Mouse (Mus musculus) CH12.LX (cell line): ENCODE data around the gene Mutyh. TPM values are rescaled to one million over a fixed set of nuclear protein-coding genes. Genes with fewer than 3 reads are reported as not detected.
A peak's percentile ranks its signal among the peaks of the same experiment; 100 is the strongest.

ENCODE experiments used
- DNase-seq: peaks from one replicate; pipeline ENCODE4 v3.0.0-alpha.2; 2013; ENCODE audit errors: extremely low read depth
- H3K27ac ChIP-seq: 2 replicates; pipeline ENCODE4 v1.5.1; 2012; ENCODE audit warnings: low read depth, mild to moderate bottlenecking, control low read depth, moderate library complexity; ENCODE audit not compliant: insufficient read depth
- H3K27me3 ChIP-seq: replicated peaks from 2 replicates; pipeline ENCODE3; 2012; ENCODE audit warnings: inconsistent platforms
- H3K36me3 ChIP-seq, 2 experiments: replicated peaks in 1 of 2; 2 replicates each; pipeline versions ENCODE3 to v1.6.1; 2012; ENCODE audit warnings: inconsistent platforms in 1 of 2, low read length in 1 of 2, mild to moderate bottlenecking in 1 of 2, mixed read lengths in 1 of 2, moderate library complexity in 1 of 2; ENCODE audit not compliant: control insufficient read depth in 1 of 2, insufficient read depth in 1 of 2
- H3K4me1 ChIP-seq, 2 experiments: 2 replicates each; pipeline ENCODE4 v1.6.1; 2012; ENCODE audit warnings: inconsistent platforms in 1 of 2, moderate library complexity in 1 of 2; ENCODE audit not compliant: insufficient read depth in 2 of 2, control insufficient read depth in 1 of 2
- H3K4me2 ChIP-seq: 2 replicates; pipeline ENCODE4 v1.6.1; 2012; ENCODE audit warnings: low read depth, mild to moderate bottlenecking, control low read depth; ENCODE audit not compliant: poor library complexity, insufficient read depth, severe bottlenecking
- H3K4me3 ChIP-seq, 3 experiments: fragments of 150-350 bp in 1 of 3; sonication (generic) in 1 of 3; replicated peaks in 1 of 3; 2 replicates each; pipeline versions ENCODE3 to v1.5.1; 2011 to 2012; ENCODE audit warnings: low read depth in 2 of 3, low read length in 2 of 3, mild to moderate bottlenecking in 2 of 3, moderate library complexity in 2 of 3, control low read depth in 1 of 3, improper control_type of control experiment in 1 of 3, inconsistent platforms in 1 of 3, mixed read lengths in 1 of 3; ENCODE audit not compliant: poor library complexity in 1 of 3
- H3K79me2 ChIP-seq: replicated peaks from 2 replicates; pipeline ENCODE4 v1.6.1; 2012; ENCODE audit warnings: mild to moderate bottlenecking, moderate library complexity; ENCODE audit not compliant: control insufficient read depth, poor library complexity, insufficient read depth, severe bottlenecking; ENCODE audit errors: extremely low read depth
- H3K9ac ChIP-seq: 2 replicates; pipeline ENCODE4 v1.6.1; 2012; ENCODE audit warnings: low read depth, mild to moderate bottlenecking, control low read depth, moderate library complexity; ENCODE audit not compliant: insufficient read depth
- H3K9me3 ChIP-seq: replicated peaks from 2 replicates; pipeline ENCODE3; 2012; ENCODE audit warnings: low read length, inconsistent platforms, mixed read lengths
- CHD1 ChIP-seq: IDR thresholded peaks from 2 replicates; pipeline ENCODE4 v1.6.1; 2012; ENCODE audit warnings: low read depth, low read length, improper control_type of control experiment, inconsistent platforms
- CTCF ChIP-seq, 2 experiments: IDR thresholded peaks in 1 of 2; conservative IDR thresholded peaks in 1 of 2; 2 replicates each; pipeline ENCODE4 v1.5.1; 2011 to 2012; ENCODE audit warnings: low read depth in 2 of 2, low read length in 2 of 2, improper control_type of control experiment in 1 of 2, inconsistent platforms in 1 of 2, mild to moderate bottlenecking in 1 of 2, moderate library complexity in 1 of 2
- E2F4 ChIP-seq: IDR thresholded peaks from 2 replicates; pipeline ENCODE4 v1.6.1; 2011; ENCODE audit warnings: low read depth, low read length, improper control_type of control experiment; ENCODE audit not compliant: insufficient replicate concordance
- ELF1 ChIP-seq: IDR thresholded peaks from 2 replicates; pipeline ENCODE4 v1.6.1; 2014; ENCODE audit warnings: low read depth, mild to moderate bottlenecking, inconsistent platforms, low read length, improper control_type of control experiment
- EP300 ChIP-seq: IDR thresholded peaks from 2 replicates; pipeline ENCODE4 v1.6.1; 2011; ENCODE audit warnings: low read length, improper control_type of control experiment
- GABPA ChIP-seq: IDR thresholded peaks from 2 replicates; pipeline ENCODE4 v1.6.1; 2012; ENCODE audit warnings: low read depth, low read length, improper control_type of control experiment, inconsistent platforms; ENCODE audit not compliant: insufficient replicate concordance
- HCFC1 ChIP-seq: IDR thresholded peaks from 2 replicates; pipeline ENCODE4 v1.6.1; 2012; ENCODE audit warnings: low read depth, mild to moderate bottlenecking, inconsistent platforms, low read length, improper control_type of control experiment
- IRF4 ChIP-seq: IDR thresholded peaks from 2 replicates; pipeline ENCODE4 v1.6.1; 2014; ENCODE audit warnings: low read depth, mild to moderate bottlenecking, inconsistent platforms, low read length, improper control_type of control experiment
- JUN ChIP-seq: IDR thresholded peaks from 2 replicates; pipeline ENCODE4 v1.6.1; 2011; ENCODE audit warnings: low read depth, mild to moderate bottlenecking, low read length, improper control_type of control experiment, moderate library complexity; ENCODE audit not compliant: insufficient read depth
- JUND ChIP-seq: conservative IDR thresholded peaks from 2 replicates; pipeline ENCODE4 v1.6.1; 2011; ENCODE audit warnings: low read depth, low read length, improper control_type of control experiment
- KAT2A ChIP-seq: IDR thresholded peaks from 2 replicates; pipeline ENCODE4 v1.6.1; 2012; ENCODE audit warnings: low read length, improper control_type of control experiment, inconsistent platforms; ENCODE audit not compliant: insufficient replicate concordance
- MAX ChIP-seq: IDR thresholded peaks from 2 replicates; pipeline ENCODE4 v1.6.1; 2011; ENCODE audit warnings: low read length, improper control_type of control experiment
- MEF2A ChIP-seq: IDR thresholded peaks from 2 replicates; pipeline ENCODE4 v1.6.1; 2014; ENCODE audit warnings: low read depth, mild to moderate bottlenecking, inconsistent platforms, low read length, improper control_type of control experiment, borderline replicate concordance
- PAX5 ChIP-seq: IDR thresholded peaks from 2 replicates; pipeline ENCODE4 v1.6.1; 2012; ENCODE audit warnings: low read length, inconsistent platforms, mixed read lengths
- RAD21 ChIP-seq: IDR thresholded peaks from 2 replicates; pipeline ENCODE4 v1.6.1; 2011; ENCODE audit warnings: low read depth, mild to moderate bottlenecking, low read length, improper control_type of control experiment, moderate library complexity
- SIN3A ChIP-seq: IDR thresholded peaks from 2 replicates; pipeline ENCODE4 v1.6.1; 2012; ENCODE audit warnings: low read length, improper control_type of control experiment, inconsistent platforms
- TBP ChIP-seq: conservative IDR thresholded peaks from 2 replicates; pipeline ENCODE4 v1.6.1; 2011; ENCODE audit warnings: low read depth, low read length, improper control_type of control experiment
- TCF12 ChIP-seq: IDR thresholded peaks from 2 replicates; pipeline ENCODE4 v1.6.1; 2014; ENCODE audit warnings: low read depth, mild to moderate bottlenecking, inconsistent platforms, low read length, improper control_type of control experiment
- UBTF ChIP-seq: IDR thresholded peaks from 2 replicates; pipeline ENCODE4 v1.6.1; 2012; ENCODE audit warnings: low read depth, mild to moderate bottlenecking, inconsistent platforms, low read length, improper control_type of control experiment, moderate library complexity
- USF2 ChIP-seq: conservative IDR thresholded peaks from 2 replicates; pipeline ENCODE4 v1.6.1; 2011; ENCODE audit warnings: low read depth, low read length, improper control_type of control experiment
- ZC3H11A ChIP-seq: IDR thresholded peaks from 2 replicates; pipeline ENCODE4 v1.6.1; 2012; ENCODE audit warnings: low read depth, mild to moderate bottlenecking, inconsistent platforms, low read length, improper control_type of control experiment
- ZKSCAN1 ChIP-seq: IDR thresholded peaks from 2 replicates; pipeline ENCODE4 v1.6.1; 2012; ENCODE audit warnings: low read depth, inconsistent platforms, low read length, improper control_type of control experiment, borderline replicate concordance
- ZNF384 ChIP-seq: IDR thresholded peaks from 2 replicates; pipeline ENCODE4 v1.6.1; 2012; ENCODE audit warnings: low read depth, low read length, improper control_type of control experiment, inconsistent platforms
- dilution Hi-C: fragments of 300-500 bp; cut with MboI; formaldehyde crosslinking; loops from 2 replicates; pipeline ENCODE4 v1.14.3; 2020; ENCODE audit warnings: low sequenced_read_pairs; ENCODE audit not compliant: extremely low pct_unique_long_range_greater_than_20kb, extremely low pct_ligation_motif_present
- in situ Hi-C: fragments of 300-500 bp; cut with MboI; formaldehyde crosslinking; loops from 3 replicates; pipeline ENCODE4 v1.14.3; 2019; ENCODE audit warnings: low sequenced_read_pairs, low pct_ligation_motif_present, low pct_unique_long_range_greater_than_20kb, mixed read lengths
- polyA plus RNA-seq: library from polyadenylated mRNA; unstranded; fragments of >175 nt; gene quantifications from 2 replicates; pipeline ENCODE4 v1.2.1, GENCODE M21; 2012; ENCODE audit warnings: low read depth; ENCODE audit not compliant: insufficient read length
- total RNA-seq, 2 experiments: library from RNA; depleted of rRNA; stranded (reverse); fragments of 300-350 nt in 1 of 2; fragments of >200 nt in 1 of 2; gene quantifications; 2 replicates each; pipeline ENCODE4 v1.2.3; 2012 to 2014

The Mutyh gene
- total and polyA plus RNA-seq, 3 experiments: 12.1 to 13.1 (median 12.5) TPM

- H3K4me3 ChIP-seq: no peak overlapping the region
- dilution Hi-C loops: no loop called here
- H3K36me3 ChIP-seq: no peaks in the 10 kb centered on the region
- in situ Hi-C loops: no loop called here
- no peaks in the 10 kb centered on the region for H3K9me3 ChIP-seq
- no peak overlapping the region for H3K9ac ChIP-seq
- no peaks in the 10 kb centered on the region for H3K4me1 ChIP-seq
- no peak for DNase-seq
- H3K27me3 ChIP-seq: no peaks in the 10 kb centered on the region
- no peak overlapping the region for H3K27ac ChIP-seq
- TF ChIP-seq E2F4 (no peak), ELF1 (no peak), JUN (no peak), CTCF (conservative IDR thresholded peaks at IDR 0.05 in 1 of 2, IDR thresholded peaks at IDR 0.05 in 1 of 2; ENCODE audit: low read depth in 2 of 2, low read length in 2 of 2) (no peak), MAX (no peak), USF2 (no peak), RAD21 (no peak), PAX5 (no peak), TBP (no peak), JUND (no peak), SIN3A (no peak), MEF2A (no peak), CHD1 (no peak), TCF12 (no peak), ZC3H11A (no peak), ZNF384 (no peak), HCFC1 (no peak), ZKSCAN1 (no peak), IRF4 (no peak), KAT2A (no peak)
- H3K79me2 ChIP-seq: no peaks in the 10 kb centered on the region
- no peak overlapping the region for H3K4me2 ChIP-seq
These were observed 38.5 kb upstream of the Mutyh start for GRCm38 (mm10) chr4:116769060-116769459.

DNA sequence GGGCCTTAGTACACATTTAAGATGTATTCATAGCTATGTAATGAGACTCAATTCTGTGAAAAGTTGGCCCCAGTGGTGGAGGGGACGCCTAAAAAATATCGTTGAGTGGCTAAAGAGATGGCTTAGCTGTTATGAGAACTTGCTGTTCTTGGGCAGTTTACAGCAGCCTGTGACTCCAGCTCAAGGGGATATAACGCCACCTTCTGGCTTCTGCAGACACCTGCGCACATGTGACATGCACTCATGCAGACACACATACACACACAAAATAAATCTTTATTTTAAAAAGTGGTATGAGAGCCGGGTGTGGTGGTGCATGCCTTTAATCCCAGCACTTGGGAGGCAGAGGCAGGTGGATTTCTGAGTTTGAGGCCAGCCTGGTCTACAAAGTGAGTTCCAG lies 31.1 kb upstream of the Mutyh start:
- Histone ChIP-seq H3K36me3 (no peaks in the 10 kb centered on the region), H3K4me1 (peaks cover 0 to 15% of the 10 kb centered on the region in 2 experiments; a peak in 2 of 4 replicates), H3K9me3 (no peaks in the 10 kb centered on the region), H3K27me3 (no peaks in the 10 kb centered on the region), H3K9ac (no peak overlapping the region), H3K27ac (no peak overlapping the region), H3K79me2 (no peaks in the 10 kb centered on the region), H3K4me2 (no peak overlapping the region), H3K4me3 (no peak overlapping the region)
- in situ Hi-C loops: no loop called here
- dilution Hi-C loops: no loop called here
- TF ChIP-seq GABPA (no peak), KAT2A (no peak), UBTF (no peak), EP300 (no peak), RAD21 (peak; percentile 29), CTCF (conservative IDR thresholded peaks at IDR 0.05 in 1 of 2, IDR thresholded peaks at IDR 0.05 in 1 of 2; ENCODE audit: low read depth in 2 of 2, low read length in 2 of 2) (peak in 1 of 2 experiments; percentile 39; a peak in 2 of 4 replicates)
- DNase-seq: no peak
